Mouse (Mus musculus) hindbrain, postnatal 0 days (tissue): ENCODE measurements around the gene Pabpn1l. TPM values are rescaled to one million over a fixed set of nuclear protein-coding genes. Genes with fewer than 3 reads are reported as not detected.

Experiments used
- ATAC-seq: fragments of 200-750 bp; cut with Nextera tagmentation; 2 replicates; pipeline ENCODE4 v1.8.0; 2017; ENCODE audit warnings: mild to moderate bottlenecking, moderate TSS enrichment, moderate library complexity
- DNase-seq: peaks from one replicate; pipeline ENCODE4 v3.0.0-alpha.2; 2015; ENCODE audit warnings: low spot score
- H3K27ac ChIP-seq: fragments of 300-500 bp; sonication (generic); 2 replicates; pipeline ENCODE4 v1.5.1; 2014; ENCODE audit warnings: mild to moderate bottlenecking
- H3K27me3 ChIP-seq: fragments of 300-500 bp; sonication (generic); 2 replicates; pipeline ENCODE4 v1.6.1; 2014; ENCODE audit warnings: low read length, mixed read lengths; ENCODE audit not compliant: insufficient read depth
- H3K36me3 ChIP-seq: fragments of 300-500 bp; sonication (generic); 2 replicates; pipeline ENCODE4 v1.6.1; 2014; ENCODE audit warnings: low read length, mixed read lengths; ENCODE audit not compliant: insufficient read depth
- H3K4me1 ChIP-seq: fragments of 300-500 bp; sonication (generic); 2 replicates; pipeline ENCODE4 v1.6.1; 2014; ENCODE audit warnings: antibody characterized with exemption, low read length, mixed read lengths; ENCODE audit not compliant: insufficient read depth
- H3K4me2 ChIP-seq: fragments of 300-500 bp; sonication (generic); 2 replicates; pipeline ENCODE4 v1.6.1; 2014; ENCODE audit warnings: low read depth, mild to moderate bottlenecking, low read length, moderate library complexity, mixed read lengths
- H3K4me3 ChIP-seq: fragments of 300-500 bp; sonication (generic); 2 replicates; pipeline ENCODE4 v1.5.1; 2014; ENCODE audit warnings: low read length
- H3K9ac ChIP-seq: fragments of 300-500 bp; sonication (generic); replicated peaks from 2 replicates; pipeline ENCODE4 v1.6.1; 2014; ENCODE audit warnings: mild to moderate bottlenecking, low read length, moderate library complexity, mixed read lengths
- H3K9me3 ChIP-seq: fragments of 300-500 bp; sonication (generic); 2 replicates; pipeline ENCODE4 v1.6.1; 2016; ENCODE audit warnings: low read length, mixed read lengths
- CTCF ChIP-seq: IDR thresholded peaks from 2 replicates; pipeline ENCODE4 v1.5.1; 2016; ENCODE audit warnings: antibody characterized with exemption, control low read depth, low read depth
- whole genome bisulfite sequencing: fragments of 180-500 bp; shearing (Covaris S2); extraction: QIAGEN DNeasy Blood & Tissue Kit; methylation state at CpG from one replicate; pipeline ENCODE4 v1.1.7; 2014; 5-methylcytosine and 5-hydroxymethylcytosine counted together
- polyA plus RNA-seq: library from polyadenylated mRNA; unstranded; fragments of >200 nt; fragmentation: Nextera tagmentation; extraction: Ambion mirVana; gene quantifications from 2 replicates; pipeline ENCODE4 v1.2.1, GENCODE M21; 2015
- total RNA-seq: library from RNA; depleted of rRNA; stranded (reverse); fragments of >200 nt; gene quantifications from 2 replicates; pipeline ENCODE4 v1.2.3, GENCODE M21; 2014

Gene Pabpn1l
- total and polyA plus RNA-seq, 2 experiments from 2014 or later = not detected

DNA sequence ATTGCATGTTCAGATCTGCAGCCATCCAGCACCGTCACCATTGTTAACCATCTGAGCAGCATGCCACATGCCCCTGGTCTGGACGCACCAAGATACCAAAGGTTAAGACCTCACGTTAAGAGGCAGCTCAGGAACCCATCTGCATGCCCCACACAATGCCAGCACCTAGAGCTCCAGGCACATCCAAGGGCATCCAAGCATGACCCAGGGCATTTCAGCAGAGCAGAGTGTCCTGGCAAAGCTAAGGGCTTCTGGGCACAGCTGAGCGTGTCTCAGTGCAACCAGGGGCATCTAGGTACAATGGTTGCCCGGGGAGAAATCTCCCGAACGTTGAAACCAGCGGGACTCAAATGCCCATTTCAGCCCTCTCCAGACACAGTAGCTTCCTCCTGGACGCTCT lies 21.9 kb downstream of the Pabpn1l start:
- no peaks in the 10 kb centered on the region for H3K9me3 ChIP-seq
- TF ChIP-seq CTCF = no peak
- H3K36me3 ChIP-seq = peaks cover 6% of the 10 kb centered on the region; the same call in 1 of the 2 replicates
- no peak for DNase-seq
- no peaks in the 10 kb centered on the region for H3K4me1 ChIP-seq
- WGBS = 80% methylated on average over 9 of the region's 9 CpGs
- ATAC-seq = no peak
- H3K9ac ChIP-seq = no peak overlapping the region
- H3K4me3 ChIP-seq = no peak overlapping the region
- no peak overlapping the region for H3K4me2 ChIP-seq
- H3K27ac ChIP-seq = no peak overlapping the region
- no peaks in the 10 kb centered on the region for H3K27me3 ChIP-seq

DNA sequence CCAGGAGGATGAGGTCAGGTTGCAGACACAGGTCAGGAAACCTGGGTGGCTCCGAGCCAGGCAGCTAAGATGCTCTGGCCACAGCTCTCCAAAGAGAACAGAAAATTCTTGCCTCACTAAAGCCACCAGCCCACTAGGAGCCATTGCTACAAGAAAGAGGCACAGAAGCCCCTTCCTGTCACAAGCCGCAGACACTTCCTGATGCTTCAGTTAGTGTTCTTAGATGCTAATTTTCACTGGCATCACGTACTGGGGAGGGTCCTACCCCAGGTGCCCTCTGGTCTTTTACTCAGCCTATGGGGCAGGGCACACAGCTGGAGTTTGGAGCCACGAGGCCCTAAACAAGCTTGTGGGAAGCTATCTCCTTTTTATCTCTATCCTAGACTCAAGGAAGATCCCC lies 26.5 kb downstream of the Pabpn1l start:
- ATAC-seq = no peak
- 62% methylated on average over 4 of the region's 4 CpGs for WGBS
- H3K27ac ChIP-seq = no peak overlapping the region
- no peaks in the 10 kb centered on the region for H3K27me3 ChIP-seq
- H3K36me3 ChIP-seq = peaks cover 6% of the 10 kb centered on the region; the same call in 1 of the 2 replicates
- H3K4me2 ChIP-seq = no peak overlapping the region
- H3K9me3 ChIP-seq = no peaks in the 10 kb centered on the region
- no peak overlapping the region for H3K4me3 ChIP-seq
- DNase-seq = no peak
- TF ChIP-seq CTCF = no peak
- no peak overlapping the region for H3K9ac ChIP-seq
- H3K4me1 ChIP-seq = peaks cover 8% of the 10 kb centered on the region; the same call in 1 of the 2 replicates

- no peak overlapping the region for H3K9ac ChIP-seq
- WGBS = 50% methylated on average over 19 of the region's 19 CpGs
- no peak overlapping the region for H3K4me3 ChIP-seq
- H3K36me3 ChIP-seq = peaks cover 5% of the 10 kb centered on the region; the same call in 1 of the 2 replicates
- TF ChIP-seq CTCF = no peak
- H3K27ac ChIP-seq = peak overlapping the region; percentile 75
- no peaks in the 10 kb centered on the region for H3K9me3 ChIP-seq
- ATAC-seq (peak; percentile 65), DNase-seq (peak; percentile 58)
- no peaks in the 10 kb centered on the region for H3K27me3 ChIP-seq
- no peak overlapping the region for H3K4me2 ChIP-seq
- H3K4me1 ChIP-seq = peaks cover 8% of the 10 kb centered on the region; the same call in 1 of the 2 replicates
Measured at GRCm38 (mm10) chr8:122593783-122594507, 28.6 kb downstream of the Pabpn1l start.

DNA sequence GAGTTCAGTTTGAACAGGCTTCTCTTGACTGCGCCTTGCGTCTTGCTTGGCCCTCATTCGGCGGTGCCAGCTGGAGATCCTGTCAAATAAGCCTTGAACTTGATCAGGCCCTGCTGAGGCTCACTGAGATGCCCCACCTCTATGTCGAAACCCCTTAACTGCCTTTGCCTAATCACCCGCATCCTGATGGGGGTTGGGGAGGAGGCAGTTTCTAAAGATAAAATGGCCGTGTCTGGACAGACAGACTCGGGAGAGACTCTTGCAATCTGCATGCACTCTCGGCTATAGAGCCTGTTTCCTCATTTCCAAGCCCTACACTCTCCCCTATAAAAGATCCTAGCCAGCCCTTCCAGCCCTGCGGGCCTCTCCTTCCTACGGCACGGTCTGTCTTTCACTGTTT lies 29.3 kb downstream of the Pabpn1l start:
- Histone ChIP-seq H3K36me3 (no peaks in the 10 kb centered on the region), H3K27ac (peak overlapping the region; percentile 75), H3K9me3 (no peaks in the 10 kb centered on the region), H3K4me1 (peaks cover 8% of the 10 kb centered on the region; the same call in 1 of the 2 replicates), H3K9ac (no peak overlapping the region), H3K4me3 (no peak overlapping the region), H3K27me3 (no peaks in the 10 kb centered on the region), H3K4me2 (no peak overlapping the region)
- TF ChIP-seq CTCF = no peak
- 62% methylated on average over 12 of the region's 12 CpGs for WGBS
- DNase-seq = no peak
- no peak for ATAC-seq

GRCm38 (mm10) chr8:122586749-122587148 lies 35.8 kb downstream of the Pabpn1l start:
- H3K9me3 ChIP-seq = no peaks in the 10 kb centered on the region

GRCm38 (mm10) chr8:122586171-122586570 lies 36.4 kb downstream of the Pabpn1l start:
- Histone ChIP-seq H3K27ac (no peak overlapping the region), H3K4me1 (no peaks in the 10 kb centered on the region), H3K9ac (no peak overlapping the region), H3K27me3 (no peaks in the 10 kb centered on the region), H3K9me3 (no peaks in the 10 kb centered on the region), H3K4me2 (no peak overlapping the region), H3K4me3 (no peak overlapping the region), H3K36me3 (no peaks in the 10 kb centered on the region)
- ATAC-seq (no peak), DNase-seq (no peak)
- TF ChIP-seq CTCF = no peak
- WGBS = 55% methylated on average over 7 of the region's 7 CpGs

More at GRCm38 (mm10) chr8:122586749-122587148, 35.8 kb downstream of the Pabpn1l start:
- H3K4me2 ChIP-seq = no peak overlapping the region
- H3K4me1 ChIP-seq = no peaks in the 10 kb centered on the region
- H3K9ac ChIP-seq = no peak overlapping the region
- TF ChIP-seq CTCF = no peak
- H3K4me3 ChIP-seq = no peak overlapping the region
- DNase-seq = no peak
- H3K36me3 ChIP-seq = no peaks in the 10 kb centered on the region
- no peak for ATAC-seq
- no peak overlapping the region for H3K27ac ChIP-seq
- WGBS = 84% methylated on average over 10 of the region's 10 CpGs
- H3K27me3 ChIP-seq = no peaks in the 10 kb centered on the region

- H3K36me3 ChIP-seq = no peaks in the 10 kb centered on the region
- no peak for DNase-seq
Measured at GRCm38 (mm10) chr8:122585411-122585891, 37.1 kb downstream of the Pabpn1l start.

More at GRCm38 (mm10) chr8:122585411-122585891, 37.1 kb downstream of the Pabpn1l start:
- no peak for ATAC-seq
- Histone ChIP-seq H3K9ac (no peak overlapping the region), H3K4me1 (no peaks in the 10 kb centered on the region), H3K4me3 (no peak overlapping the region), H3K9me3 (no peaks in the 10 kb centered on the region), H3K27ac (no peak overlapping the region), H3K4me2 (no peak overlapping the region), H3K27me3 (no peaks in the 10 kb centered on the region)
- TF ChIP-seq CTCF = no peak
- 73% methylated on average over 14 of the region's 14 CpGs for WGBS
